Mouse (Mus musculus) forebrain, embryonic 12.5 days (tissue): Measurements from ENCODE around the gene G0s2. TPM values are rescaled to one million over a fixed set of nuclear protein-coding genes. Genes with fewer than 3 reads are reported as not detected.

ENCODE experiments used
- ATAC-seq: fragments of 200-750 bp; cut with Nextera tagmentation; 2 replicates; pipeline ENCODE4 v1.8.0; 2017; ENCODE audit warnings: moderate TSS enrichment; ENCODE audit not compliant: low FRiP score
- H3K27ac ChIP-seq: fragments of 300-500 bp; sonication (generic); 2 replicates; pipeline ENCODE4 v1.5.1; 2016; ENCODE audit warnings: mild to moderate bottlenecking
- H3K27me3 ChIP-seq: fragments of 300-500 bp; sonication (generic); 2 replicates; pipeline ENCODE4 v1.6.1; 2016; ENCODE audit warnings: mild to moderate bottlenecking
- H3K36me3 ChIP-seq: fragments of 300-500 bp; sonication (generic); replicated peaks from 2 replicates; pipeline ENCODE4 v1.6.1; 2016; ENCODE audit warnings: mild to moderate bottlenecking
- H3K4me1 ChIP-seq: fragments of 300-500 bp; sonication (generic); 2 replicates; pipeline ENCODE4 v1.6.1; 2016
- H3K4me2 ChIP-seq: fragments of 300-500 bp; sonication (generic); 2 replicates; pipeline ENCODE4 v1.6.1; 2016; ENCODE audit warnings: mild to moderate bottlenecking, moderate library complexity
- H3K4me3 ChIP-seq: fragments of 300-500 bp; sonication (generic); replicated peaks from 2 replicates; pipeline ENCODE4 v1.5.1; 2016; ENCODE audit warnings: mild to moderate bottlenecking
- H3K9ac ChIP-seq: fragments of 300-500 bp; sonication (generic); 2 replicates; pipeline ENCODE4 v1.6.1; 2016; ENCODE audit warnings: mild to moderate bottlenecking
- H3K9me3 ChIP-seq: fragments of 300-500 bp; sonication (generic); 2 replicates; pipeline ENCODE4 v1.6.1; 2016
- WGBS: fragments of 180-500 bp; shearing (Covaris S2); methylation state at CpG from one replicate; pipeline ENCODE4 v1.1.7; 2016; 5-methylcytosine and 5-hydroxymethylcytosine counted together
- polyA plus RNA-seq: library from polyadenylated mRNA; unstranded; fragments of >200 nt; fragmentation: Nextera tagmentation; extraction: Ambion mirVana; gene quantifications from 2 replicates; pipeline ENCODE4 v1.2.1, GENCODE M21; 2016

G0s2 gene
- polyA plus RNA-seq, 1 experiment from 2014 or later = 6.9 TPM

DNA sequence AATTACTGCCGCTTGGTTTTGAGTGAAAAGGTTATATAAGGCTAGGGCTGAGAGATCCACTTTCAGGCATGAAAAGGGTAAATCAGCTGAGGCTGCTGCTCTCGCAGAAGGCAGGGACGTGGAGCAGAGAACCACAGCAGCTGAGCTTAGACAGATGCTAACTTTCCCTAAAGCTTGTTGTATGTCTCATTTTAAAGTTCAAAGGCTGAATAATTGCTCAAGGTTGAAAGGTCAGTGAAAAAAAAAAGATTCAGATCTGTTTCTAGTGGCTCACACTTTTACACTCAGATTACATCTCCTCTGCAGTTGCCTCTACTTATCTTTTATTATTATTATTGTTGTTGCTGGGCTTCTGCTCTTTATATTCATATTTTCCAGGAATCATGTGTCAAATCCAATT, 47.5 kb downstream of the G0s2 start:
- no peak for ATAC-seq
- Histone ChIP-seq H3K4me1 (peaks cover 4% of the 10 kb centered on the region; the same call in 1 of the 2 replicates), H3K9me3 (no peaks in the 10 kb centered on the region), H3K4me2 (no peak overlapping the region), H3K9ac (no peak overlapping the region), H3K27ac (no peak overlapping the region), H3K4me3 (no peak overlapping the region), H3K27me3 (no peaks in the 10 kb centered on the region), H3K36me3 (no peaks in the 10 kb centered on the region)
- 8% methylated on average over 3 of the region's 3 CpGs for WGBS

Other genes with a start within 250 kb of the G0s2 start
- 9.2 and 9.8 TPM in 2 replicates for gene Syt14, start 237.4 kb downstream of the G0s2 start, polyA plus RNA-seq
- 9.5 and 9.7 TPM in 2 replicates for gene Diexf, start 142.9 kb downstream of the G0s2 start, polyA plus RNA-seq
- gene Irf6, start 120.1 kb downstream of the G0s2 start, polyA plus RNA-seq = 1.6 and 2.0 TPM in 2 replicates
- gene A130010J15Rik, start 105.2 kb downstream of the G0s2 start, polyA plus RNA-seq = 15.1 and 16.0 TPM in 2 replicates
- 0.31 and 1.0 TPM in 2 replicates for gene Traf3ip3, start 71.5 kb downstream of the G0s2 start, polyA plus RNA-seq
- gene Lamb3, start 65.5 kb downstream of the G0s2 start, polyA plus RNA-seq = 0.31 and 0.77 TPM in 2 replicates
- gene Hsd11b1, start 9.1 kb downstream of the G0s2 start, polyA plus RNA-seq = not detected in 2 replicates
- 20.5 and 20.6 TPM in 2 replicates for gene Camk1g, start 97.1 kb upstream of the G0s2 start, polyA plus RNA-seq